Mouse (Mus musculus): ENCODE measurements around the gene Usp27x. TPM values are rescaled to one million over a fixed set of nuclear protein-coding genes. Genes with fewer than 3 reads are reported as not detected.

The Usp27x gene
- polyA plus RNA-seq (2012; rRNA removed): 0.88 and 0.90 TPM in 2 replicates

DNA sequence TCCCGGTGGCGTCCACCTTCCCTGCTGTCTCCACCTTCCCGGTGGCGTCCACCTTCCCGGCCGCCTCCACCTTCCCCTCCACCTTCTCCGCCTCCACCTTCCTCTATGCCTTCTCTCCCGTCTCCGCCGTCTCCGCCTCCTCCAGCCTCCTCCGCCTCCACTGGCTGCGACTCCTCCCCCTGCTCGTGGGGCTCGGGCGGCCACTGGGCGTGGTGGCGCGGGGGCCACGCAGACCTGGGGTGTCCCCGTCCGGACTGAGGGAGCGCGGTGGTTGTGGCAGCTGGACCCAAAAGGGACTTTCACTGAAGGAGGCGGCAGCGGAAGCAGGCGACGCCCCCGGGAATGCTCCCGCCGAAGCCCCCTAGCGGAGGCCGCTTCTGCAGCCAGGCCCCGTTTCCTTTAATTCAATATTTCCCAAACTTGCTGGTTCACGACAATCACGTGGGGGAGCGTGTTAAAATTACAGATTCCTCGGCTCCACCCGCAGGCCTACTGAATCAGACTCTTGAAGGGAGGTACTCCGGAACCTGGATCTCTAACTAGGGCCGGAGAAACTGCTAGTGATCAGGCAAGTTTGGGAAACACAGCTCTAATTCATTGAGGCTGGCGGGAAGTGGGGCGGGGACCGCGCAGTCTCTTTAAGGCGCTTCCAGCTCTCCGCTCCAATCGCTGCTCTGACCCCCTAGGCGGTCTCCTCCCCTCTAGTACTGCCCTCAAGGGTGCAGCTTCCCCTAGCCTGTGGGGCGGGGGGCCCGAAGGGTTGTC lies at the start of gene Usp27x:
Usp27x (minus strand) TSS at position 115 of the 765 bp plus-strand sequence.
- Histone ChIP-seq H3K4me1 (ENCODE audit: control insufficient read depth, insufficient read depth, low read length) (no peaks in the 10 kb centered on the region; the same call in 1 of the 2 replicates), H3K36me3 (ENCODE audit: control insufficient read depth, insufficient read depth, low read length) (no peaks in the 10 kb centered on the region), H3K27ac (ENCODE audit: insufficient read depth, low read depth, low read length) (peak within 1 kb of the TSS; percentile 21), H3K27me3 (replicated peaks; ENCODE audit: control insufficient read depth, insufficient read depth, low read length) (no peaks in the 10 kb centered on the region), H3K4me3 (ENCODE audit: insufficient read depth, low read depth, low read length) (peak within 1 kb of the TSS; percentile 67)
- DNase-seq: peak; percentile 83
- under 1% methylated on average over 51 of the region's 51 CpGs for WGBS
- TF ChIP-seq CTCF (conservative IDR thresholded peaks at IDR 0.05; ENCODE audit: insufficient read depth, insufficient read length, low read depth, low read length): 0 out of 2 replicates have a peak, but pooled peaks have one; percentile 15
- TF ChIP-seq POLR2A (IDR thresholded peaks at IDR 0.05; ENCODE audit: low read depth, low read length): no peak

DNA sequence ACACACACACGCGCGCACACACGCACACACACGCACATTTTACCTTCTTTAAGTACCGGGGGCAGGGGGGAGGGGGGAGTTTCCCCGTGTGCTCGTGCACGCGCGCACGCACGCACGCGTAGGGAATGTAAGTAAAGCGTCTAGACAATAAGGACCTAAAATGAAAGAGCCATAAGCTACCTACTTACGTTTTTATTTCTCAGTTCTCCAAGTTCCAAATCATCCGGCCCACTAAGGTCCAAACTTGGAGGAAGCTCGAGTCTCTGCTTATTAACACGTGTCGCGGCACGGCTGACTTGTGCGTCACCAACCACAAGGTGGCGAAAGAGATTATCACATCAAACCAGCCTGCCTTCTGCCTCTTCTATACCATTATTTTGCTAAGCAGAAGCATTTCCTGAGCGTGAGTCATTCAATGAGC lies 47.1 kb upstream of the Usp27x start:
- TF ChIP-seq CTCF (conservative IDR thresholded peaks at IDR 0.05; ENCODE audit: insufficient read depth, insufficient read length, low read depth, low read length): peak; percentile 75
- TF ChIP-seq POLR2A (IDR thresholded peaks at IDR 0.05; ENCODE audit: low read depth, low read length): no peak

DNA sequence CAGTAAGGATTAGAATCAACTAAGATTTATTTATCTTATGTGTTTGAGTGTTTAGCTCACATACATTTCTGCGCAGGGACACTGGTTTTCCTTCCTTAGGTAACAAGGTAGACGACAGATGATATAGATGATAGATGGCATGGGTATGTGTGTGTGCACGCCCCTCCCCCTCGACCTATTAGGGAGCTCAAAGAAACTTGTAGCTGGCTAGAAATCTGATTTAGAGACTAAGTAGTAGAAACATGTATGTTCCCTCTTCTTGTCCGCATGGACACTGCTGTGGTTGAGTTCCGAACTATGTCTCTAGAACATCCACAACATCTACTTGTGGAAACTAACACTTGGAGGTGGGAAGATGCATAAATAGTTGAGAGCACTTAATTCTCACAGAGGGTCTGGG lies 46.5 kb upstream of the Usp27x start:
- no peaks in the 10 kb centered on the region for H3K27me3 ChIP-seq (replicated peaks; ENCODE audit: control insufficient read depth, insufficient read depth, low read length)
- no peak overlapping the region for H3K27ac ChIP-seq (ENCODE audit: insufficient read depth, low read depth, low read length)
- H3K36me3 ChIP-seq (ENCODE audit: control insufficient read depth, insufficient read depth, low read length): no peaks in the 10 kb centered on the region
- H3K4me1 ChIP-seq (ENCODE audit: control insufficient read depth, insufficient read depth, low read length): no peaks in the 10 kb centered on the region; the same call in 1 of the 2 replicates
- peak overlapping the region; percentile 63 for H3K4me3 ChIP-seq (ENCODE audit: insufficient read depth, low read depth, low read length)
- TF ChIP-seq CTCF (conservative IDR thresholded peaks at IDR 0.05; ENCODE audit: insufficient read depth, insufficient read length, low read depth, low read length) (no peak), POLR2A (IDR thresholded peaks at IDR 0.05; ENCODE audit: low read depth, low read length) (no peak)
- 56% methylated on average over 6 of the region's 6 CpGs for WGBS
- DNase-seq: no peak

More for the DNA sequence above, 47.1 kb upstream of the Usp27x start:
- Histone ChIP-seq H3K27me3 (replicated peaks; ENCODE audit: control insufficient read depth, insufficient read depth, low read length) (no peaks in the 10 kb centered on the region), H3K4me3 (ENCODE audit: insufficient read depth, low read depth, low read length) (peak overlapping the region; percentile 63), H3K27ac (ENCODE audit: insufficient read depth, low read depth, low read length) (no peak overlapping the region), H3K4me1 (ENCODE audit: control insufficient read depth, insufficient read depth, low read length) (no peaks in the 10 kb centered on the region; the same call in 1 of the 2 replicates), H3K36me3 (ENCODE audit: control insufficient read depth, insufficient read depth, low read length) (no peaks in the 10 kb centered on the region)
- WGBS: 1% methylated on average over 26 of the region's 26 CpGs
- peak; percentile 82 for DNase-seq

DNA sequence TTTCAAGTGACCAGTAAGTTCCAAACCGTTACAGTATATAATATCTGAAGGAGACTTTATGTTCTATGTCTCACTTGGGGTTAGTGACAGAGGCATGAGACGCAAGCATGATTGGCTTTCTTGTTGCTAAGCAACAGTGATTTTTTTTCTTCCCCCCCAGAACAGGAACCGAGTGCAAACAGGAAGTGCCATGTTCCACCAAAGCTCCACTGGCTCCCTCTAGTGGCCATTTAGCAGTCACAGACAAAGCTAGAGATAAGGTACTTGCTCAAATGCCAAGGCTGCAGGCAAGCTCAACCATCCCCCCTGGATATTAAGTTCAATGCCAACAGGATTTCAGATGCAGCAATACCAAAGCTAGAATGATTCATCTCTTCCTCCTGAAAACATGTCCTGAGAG lies 45.4 kb upstream of the Usp27x start:
- 14% methylated on average over 3 of the region's 3 CpGs for WGBS
- Histone ChIP-seq H3K4me3 (ENCODE audit: insufficient read depth, low read depth, low read length) (no peak overlapping the region), H3K27me3 (replicated peaks; ENCODE audit: control insufficient read depth, insufficient read depth, low read length) (no peaks in the 10 kb centered on the region), H3K27ac (ENCODE audit: insufficient read depth, low read depth, low read length) (no peak overlapping the region), H3K36me3 (ENCODE audit: control insufficient read depth, insufficient read depth, low read length) (no peaks in the 10 kb centered on the region), H3K4me1 (ENCODE audit: control insufficient read depth, insufficient read depth, low read length) (no peaks in the 10 kb centered on the region; the same call in 1 of the 2 replicates)
- no peak for TF ChIP-seq POLR2A (IDR thresholded peaks at IDR 0.05; ENCODE audit: low read depth, low read length)
- TF ChIP-seq CTCF (conservative IDR thresholded peaks at IDR 0.05; ENCODE audit: insufficient read depth, insufficient read length, low read depth, low read length): peak; percentile 79
- DNase-seq: peak; percentile 82

DNA sequence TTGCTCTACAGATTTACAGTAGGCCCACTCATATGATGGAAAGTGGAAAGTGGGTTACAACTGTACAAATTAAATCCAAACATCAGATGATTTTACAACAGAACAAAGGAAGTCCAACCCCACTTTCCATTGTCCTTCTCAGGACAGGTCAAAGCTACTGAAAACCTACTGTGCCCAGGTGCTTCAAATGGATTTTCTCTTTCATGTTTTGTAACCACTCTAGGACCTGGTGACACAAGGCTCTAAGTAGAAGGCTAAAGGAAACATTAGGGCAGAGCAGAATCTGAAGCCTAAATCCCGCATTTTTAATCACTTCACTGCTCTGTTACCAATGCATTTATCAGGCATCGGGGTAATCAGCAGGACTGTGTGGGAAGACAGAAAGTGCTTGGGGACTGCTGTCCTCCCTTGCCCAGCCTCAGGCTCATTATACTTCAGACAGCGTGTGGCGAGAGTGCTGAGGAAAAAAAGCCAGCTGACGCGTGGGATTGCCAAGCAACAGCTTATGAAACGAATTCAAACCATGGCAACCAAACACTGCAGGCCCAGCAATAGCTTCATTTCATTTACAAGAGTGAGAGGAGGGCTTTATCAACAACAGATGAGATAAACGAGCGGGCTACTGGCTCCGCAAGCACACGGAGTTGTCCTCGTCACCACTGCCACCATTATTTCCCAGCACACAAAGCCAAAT lies 40.7 kb upstream of the Usp27x start:
- WGBS: 70% methylated on average over 12 of the region's 12 CpGs
- no peak for TF ChIP-seq POLR2A (IDR thresholded peaks at IDR 0.05; ENCODE audit: low read depth, low read length)
- no peak for TF ChIP-seq CTCF (conservative IDR thresholded peaks at IDR 0.05; ENCODE audit: insufficient read depth, insufficient read length, low read depth, low read length)
- no peak for DNase-seq
- Histone ChIP-seq H3K4me1 (ENCODE audit: control insufficient read depth, insufficient read depth, low read length) (no peaks in the 10 kb centered on the region), H3K27me3 (replicated peaks; ENCODE audit: control insufficient read depth, insufficient read depth, low read length) (no peaks in the 10 kb centered on the region), H3K36me3 (ENCODE audit: control insufficient read depth, insufficient read depth, low read length) (no peaks in the 10 kb centered on the region), H3K4me3 (ENCODE audit: insufficient read depth, low read depth, low read length) (no peak overlapping the region), H3K27ac (ENCODE audit: insufficient read depth, low read depth, low read length) (no peak overlapping the region)

DNA sequence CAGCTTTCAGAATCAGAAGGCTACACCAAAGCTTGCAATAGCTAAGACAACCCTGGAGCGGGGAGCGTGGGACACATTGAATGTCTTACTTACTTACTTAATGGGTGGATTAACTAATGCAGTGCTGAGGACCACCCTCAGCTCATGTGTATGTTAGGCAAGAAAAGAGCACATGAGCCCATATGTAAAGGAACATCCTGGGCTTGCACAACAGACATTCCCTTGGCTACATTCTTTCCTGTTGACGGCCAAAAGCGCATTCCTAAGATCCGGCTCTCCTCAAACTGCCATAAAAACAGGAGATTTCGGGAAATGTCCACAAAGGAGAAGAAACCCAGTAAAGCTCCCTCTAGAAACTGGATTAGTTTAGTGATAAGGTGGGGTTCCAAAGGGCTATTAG lies 39.7 kb upstream of the Usp27x start:
- H3K4me1 ChIP-seq (ENCODE audit: control insufficient read depth, insufficient read depth, low read length): no peaks in the 10 kb centered on the region
- 73% methylated on average over 6 of the region's 6 CpGs for WGBS
- DNase-seq: no peak
- no peaks in the 10 kb centered on the region for H3K27me3 ChIP-seq (replicated peaks; ENCODE audit: control insufficient read depth, insufficient read depth, low read length)
- TF ChIP-seq POLR2A (IDR thresholded peaks at IDR 0.05; ENCODE audit: low read depth, low read length) (no peak), CTCF (conservative IDR thresholded peaks at IDR 0.05; ENCODE audit: insufficient read depth, insufficient read length, low read depth, low read length) (no peak)
- no peak overlapping the region for H3K27ac ChIP-seq (ENCODE audit: insufficient read depth, low read depth, low read length)
- no peaks in the 10 kb centered on the region for H3K36me3 ChIP-seq (ENCODE audit: control insufficient read depth, insufficient read depth, low read length)
- no peak overlapping the region for H3K4me3 ChIP-seq (ENCODE audit: insufficient read depth, low read depth, low read length)

All from kidney, adult 2 months (tissue).